Mouse (Mus musculus) retina, postnatal 1 day (tissue): ENCODE measurements around the gene Enox1.

ENCODE experiments used
- DNase-seq: peaks from one replicate; pipeline ENCODE4 v3.0.0-alpha.2; 2012

Gene Enox1

GRCm38 (mm10) chr14:77580106-77580936, 423.8 kb downstream of the Enox1 start:
- DNase-seq: no peak

- no peak for DNase-seq
Measured at GRCm38 (mm10) chr14:77580937-77581270, 424.3 kb downstream of the Enox1 start.

DNA sequence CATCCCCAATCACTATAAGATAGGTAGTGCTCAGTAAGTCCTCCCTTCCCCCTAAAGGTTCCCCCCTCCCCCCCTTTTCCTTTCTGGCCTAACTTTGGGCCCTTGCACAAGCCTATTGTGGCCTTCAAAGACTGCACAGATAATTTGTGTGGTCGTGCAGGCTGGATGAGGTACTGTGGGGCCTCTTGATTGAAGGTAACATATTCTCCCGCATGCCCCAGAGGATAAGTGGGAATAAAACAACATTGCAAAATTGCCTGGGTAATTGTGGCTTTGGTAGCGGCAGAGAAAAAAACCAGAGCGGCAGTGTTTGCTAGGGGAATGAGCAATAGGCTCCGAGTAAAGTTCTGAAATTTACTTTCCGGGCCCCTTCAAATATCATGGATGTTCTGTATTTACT, 425.1 kb downstream of the Enox1 start:
- DNase-seq: no peak

- no peak for DNase-seq
Measured at GRCm38 (mm10) chr14:77584426-77584825, 427.9 kb downstream of the Enox1 start.

DNA sequence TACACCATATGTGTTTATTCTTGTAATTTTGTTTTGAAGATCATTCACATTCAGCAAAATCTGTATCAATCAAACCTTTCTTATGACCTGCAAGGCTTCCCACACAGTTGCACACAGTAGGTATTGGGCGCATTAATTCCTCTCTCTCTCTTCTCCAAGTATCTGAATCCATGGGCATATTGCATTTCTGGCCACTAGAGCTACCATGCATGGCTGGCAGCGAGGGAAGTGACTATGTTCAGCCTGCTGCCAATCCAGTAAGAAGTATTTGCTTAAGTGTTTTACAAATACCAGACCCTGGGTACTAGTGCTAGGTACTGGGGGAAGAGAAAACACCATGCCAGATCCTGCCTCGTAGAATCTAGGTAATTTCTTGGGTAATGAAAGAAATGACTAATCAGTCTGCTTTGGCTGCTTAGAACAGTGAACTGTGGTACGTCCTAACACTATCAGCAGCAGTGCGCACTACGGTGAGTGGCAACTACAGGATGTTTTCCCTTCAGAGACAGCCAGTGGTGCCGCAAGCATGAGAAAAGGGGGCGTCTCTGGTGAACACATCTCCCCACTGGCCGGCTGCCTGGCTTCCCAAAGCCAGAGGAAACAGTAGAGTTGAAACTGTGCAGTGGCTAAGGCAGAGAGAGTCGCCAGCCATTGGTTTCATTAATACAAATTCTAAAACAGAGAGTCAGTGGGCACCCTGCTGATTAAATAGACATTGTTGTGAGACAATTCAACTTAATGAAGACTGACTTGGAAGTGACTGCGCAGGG, 428.7 kb downstream of the Enox1 start:
- DNase-seq: no peak

DNA sequence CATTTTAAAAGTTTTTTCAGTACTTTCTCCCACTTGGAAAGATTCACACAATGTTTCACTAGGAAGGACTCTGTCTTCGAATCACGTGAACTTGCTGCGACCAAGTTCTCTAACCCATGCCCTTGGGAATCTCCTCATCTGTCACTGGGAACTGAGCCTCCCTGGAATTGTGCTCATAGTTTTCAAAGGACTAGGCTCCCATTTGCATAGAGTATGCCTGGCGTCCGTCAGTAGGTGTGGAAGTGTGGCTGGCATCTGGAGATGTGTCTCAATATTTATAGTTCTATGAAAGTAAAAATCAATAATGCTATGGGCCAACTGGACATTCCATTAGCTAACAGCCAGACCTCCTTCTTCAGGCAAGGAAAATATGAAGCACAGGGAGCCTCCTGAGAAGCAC, 429.5 kb downstream of the Enox1 start:
- DNase-seq: no peak

DNA sequence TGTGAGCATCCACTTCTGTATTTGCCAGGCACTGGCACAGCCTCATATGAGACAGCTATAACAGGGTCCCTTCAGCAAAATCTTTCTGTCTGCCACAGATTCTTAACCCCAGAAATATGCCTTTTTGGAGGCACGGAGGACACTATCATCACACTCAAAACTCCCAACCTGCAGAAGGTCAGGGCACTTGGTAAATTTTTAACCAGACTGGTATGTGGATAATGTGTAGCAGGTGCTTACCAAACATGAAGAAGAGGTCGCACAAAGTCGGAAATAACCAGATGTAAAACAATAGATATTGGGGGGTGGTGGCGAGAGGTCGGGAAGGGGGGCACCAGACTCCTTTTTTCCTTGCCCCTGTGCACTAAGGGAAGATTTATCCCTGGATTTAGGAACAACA, 430.6 kb downstream of the Enox1 start:
- DNase-seq: no peak

DNA sequence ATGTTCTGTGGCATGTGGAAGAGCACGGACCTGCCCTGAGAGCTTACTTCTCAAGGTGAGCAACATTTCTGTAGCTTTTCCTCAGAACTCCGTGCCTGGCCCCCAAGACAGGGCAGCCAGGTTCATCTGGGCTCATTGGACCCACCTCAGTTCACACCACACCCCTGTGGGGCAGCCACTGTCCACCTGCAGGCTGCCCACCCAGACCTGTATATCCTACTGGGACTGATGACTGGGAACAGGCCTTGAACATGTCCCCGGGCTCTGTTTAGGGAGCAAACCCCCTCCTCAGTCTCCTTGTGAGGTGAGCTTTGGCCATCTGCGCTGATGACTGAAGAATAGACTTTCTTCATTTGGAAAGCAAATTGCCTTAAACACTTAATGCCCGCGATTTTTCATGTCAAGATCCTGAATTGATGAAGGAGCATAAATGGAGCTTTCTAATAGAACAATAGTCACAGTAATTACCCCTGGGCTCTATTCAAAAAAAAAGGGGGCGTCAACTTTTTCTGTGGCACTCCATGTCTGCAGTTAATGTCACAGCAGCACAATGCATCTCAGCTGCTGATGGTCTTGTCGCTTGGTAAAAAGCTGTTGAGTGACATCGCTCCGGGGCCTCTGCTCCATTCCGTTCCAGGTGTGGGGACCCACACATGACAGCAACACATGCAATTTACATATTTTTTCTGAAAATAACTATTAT, 436.7 kb downstream of the Enox1 start:
- DNase-seq: no peak

DNA sequence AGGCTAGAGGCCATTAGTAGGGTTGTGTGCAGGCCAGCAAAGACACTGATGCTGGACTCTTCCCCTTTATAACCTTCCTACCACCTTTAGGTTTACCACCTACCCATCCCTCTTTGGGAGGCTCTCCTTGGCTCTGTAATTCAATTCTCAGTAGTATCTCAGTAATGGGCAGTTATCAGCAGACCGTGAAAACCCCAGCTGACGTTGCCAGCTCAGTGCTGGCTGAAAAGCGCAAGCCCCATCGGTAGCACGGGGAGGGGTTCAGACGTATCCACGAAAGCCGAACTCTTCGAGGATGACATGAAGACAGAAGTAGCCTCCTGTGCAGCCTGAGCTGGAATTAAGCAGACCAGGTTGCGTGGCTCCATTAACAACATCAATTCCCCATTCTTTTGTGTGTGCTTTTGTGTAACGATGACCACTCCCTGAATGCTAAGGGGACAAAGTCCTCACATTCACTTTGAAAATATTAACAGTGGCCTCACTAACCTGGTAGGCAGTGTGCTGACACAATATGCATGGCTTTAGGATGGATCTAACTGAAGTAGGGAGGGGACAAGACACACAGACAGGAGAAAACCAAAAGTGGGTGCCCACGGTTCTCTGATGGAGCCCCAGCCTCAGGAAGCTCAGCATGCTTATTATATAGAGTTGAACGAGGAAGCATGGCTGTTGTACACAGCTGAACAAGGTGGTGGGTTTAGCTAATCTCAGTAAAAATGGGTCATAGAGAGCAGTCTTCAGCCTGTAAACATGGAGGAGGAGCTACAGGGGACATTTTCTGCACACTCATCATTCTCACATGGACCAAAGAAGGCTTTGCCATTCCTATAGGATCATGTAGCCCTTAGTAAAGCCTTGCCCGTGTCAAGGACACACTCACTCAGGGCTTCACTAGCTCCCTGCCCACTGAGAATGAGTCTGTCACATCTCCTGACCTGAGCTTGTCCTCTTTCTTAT, 439.9 kb downstream of the Enox1 start:
- no peak for DNase-seq

GRCm38 (mm10) chr14:77599016-77599704, 442.6 kb downstream of the Enox1 start:
- peak; percentile 81 for DNase-seq

GRCm38 (mm10) chr14:77600773-77601172, 444.2 kb downstream of the Enox1 start:
- no peak for DNase-seq

DNA sequence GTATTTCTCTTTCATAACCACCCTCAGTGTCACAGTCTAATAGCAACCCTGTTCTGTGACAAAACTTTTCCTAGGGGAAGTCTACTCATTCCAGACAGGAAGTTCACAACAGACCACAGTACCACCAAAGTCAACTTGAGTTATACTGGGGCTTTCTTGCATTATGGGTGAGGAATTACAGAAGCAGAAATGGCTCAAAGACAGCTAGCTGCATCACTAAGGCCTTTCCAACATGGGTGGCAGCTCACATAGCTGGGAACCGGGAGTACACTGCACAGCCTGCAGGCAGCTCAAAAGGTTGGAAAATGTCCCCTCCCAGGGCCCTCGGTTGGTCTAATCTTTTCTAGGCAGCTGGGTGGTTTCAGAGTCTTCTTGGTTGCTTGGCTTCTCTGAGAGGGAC, 444.9 kb downstream of the Enox1 start:
- no peak for DNase-seq

GRCm38 (mm10) chr14:77608182-77608839, 451.7 kb downstream of the Enox1 start:
- no peak for DNase-seq

GRCm38 (mm10) chr14:77615201-77615600, 458.6 kb downstream of the Enox1 start:
- DNase-seq: no peak

DNA sequence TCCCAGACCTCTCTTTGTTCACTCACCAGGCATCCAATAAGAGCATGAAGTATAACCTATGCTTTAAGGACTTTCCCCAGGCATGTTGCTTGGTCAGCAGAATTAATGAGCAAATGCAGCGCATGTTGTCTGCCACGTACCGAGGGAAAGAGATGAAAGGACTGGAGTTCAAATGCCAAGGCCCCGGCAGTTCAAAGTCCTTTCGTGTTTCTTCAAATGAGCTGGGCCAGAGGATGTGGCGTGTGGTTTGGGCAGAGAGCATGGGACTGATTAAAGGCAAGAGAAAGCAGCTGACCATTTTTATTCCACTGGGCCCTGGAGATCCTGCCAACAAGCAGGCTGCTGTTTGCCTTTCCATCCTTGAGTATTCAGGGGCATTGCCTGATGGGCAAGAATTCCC, 460.7 kb downstream of the Enox1 start:
- DNase-seq: no peak

DNA sequence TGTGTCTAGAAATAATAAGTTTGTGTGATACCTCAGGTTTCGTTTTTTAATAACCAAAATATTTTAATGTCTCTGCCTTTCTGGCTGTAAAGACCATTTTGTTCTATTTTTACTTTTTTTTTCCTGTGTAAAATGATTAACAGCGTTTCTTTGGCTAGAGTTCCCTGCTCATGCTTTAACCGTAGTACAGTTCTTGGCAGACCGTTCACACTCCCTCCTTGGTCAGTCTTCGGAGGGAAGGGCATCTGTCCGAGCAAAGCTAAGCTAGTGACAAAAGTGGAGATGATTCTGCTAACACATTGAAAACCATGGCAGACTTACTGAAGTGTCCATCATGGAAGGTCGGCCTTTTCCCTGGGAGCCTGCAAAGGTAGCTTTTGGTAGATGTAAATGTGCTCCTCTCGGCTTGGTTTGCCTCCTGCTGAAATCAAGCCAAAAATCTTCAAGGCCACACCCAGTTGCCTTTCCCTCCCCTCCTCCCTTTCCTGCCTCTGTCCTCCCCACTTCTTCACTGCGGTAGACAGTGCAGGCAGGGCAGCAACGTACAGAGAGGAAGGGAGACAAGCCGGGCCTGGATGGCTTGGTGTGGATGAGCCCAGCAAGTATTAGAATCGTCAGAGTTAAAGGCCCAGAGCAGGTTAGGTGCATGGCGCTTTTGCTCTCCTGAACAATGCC, 461.7 kb downstream of the Enox1 start:
- DNase-seq: no peak

DNA sequence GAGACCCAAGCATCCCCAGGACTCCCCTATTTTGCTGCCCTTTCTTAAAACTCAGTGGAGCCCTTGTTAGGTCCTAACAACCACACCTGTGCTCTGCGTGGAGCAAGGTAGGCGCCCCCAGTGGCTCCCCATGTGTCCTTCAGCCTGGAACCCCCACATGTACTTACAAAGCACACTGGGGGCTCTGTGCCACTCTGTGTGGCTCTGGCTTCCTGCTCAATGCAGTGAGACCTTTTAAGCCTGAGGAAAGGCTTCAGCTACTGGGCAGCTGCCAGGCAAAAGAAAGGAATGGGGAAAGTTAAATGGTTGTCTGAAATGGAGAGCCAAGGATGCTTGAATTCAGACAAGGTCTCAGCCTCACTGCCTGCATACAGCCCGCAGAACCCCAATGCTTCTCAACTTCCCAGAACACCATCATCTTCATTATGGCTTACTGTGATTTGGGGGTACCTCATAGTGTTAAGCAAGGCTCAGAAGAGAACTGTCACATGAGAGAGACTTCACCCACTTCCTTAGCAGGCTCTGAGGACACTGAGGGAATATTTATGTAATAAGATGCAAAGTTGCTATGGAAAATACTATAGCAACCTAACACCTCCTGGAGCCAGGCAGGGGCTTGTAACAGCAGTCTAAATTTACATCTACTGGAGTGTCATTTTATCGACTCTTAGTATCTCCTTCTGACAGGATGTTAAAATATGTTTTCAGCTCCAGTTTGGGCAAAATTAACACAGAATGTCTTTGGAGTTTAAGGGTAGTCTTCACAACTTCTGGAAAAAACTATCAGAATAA, 465.1 kb downstream of the Enox1 start:
- no peak for DNase-seq

DNA sequence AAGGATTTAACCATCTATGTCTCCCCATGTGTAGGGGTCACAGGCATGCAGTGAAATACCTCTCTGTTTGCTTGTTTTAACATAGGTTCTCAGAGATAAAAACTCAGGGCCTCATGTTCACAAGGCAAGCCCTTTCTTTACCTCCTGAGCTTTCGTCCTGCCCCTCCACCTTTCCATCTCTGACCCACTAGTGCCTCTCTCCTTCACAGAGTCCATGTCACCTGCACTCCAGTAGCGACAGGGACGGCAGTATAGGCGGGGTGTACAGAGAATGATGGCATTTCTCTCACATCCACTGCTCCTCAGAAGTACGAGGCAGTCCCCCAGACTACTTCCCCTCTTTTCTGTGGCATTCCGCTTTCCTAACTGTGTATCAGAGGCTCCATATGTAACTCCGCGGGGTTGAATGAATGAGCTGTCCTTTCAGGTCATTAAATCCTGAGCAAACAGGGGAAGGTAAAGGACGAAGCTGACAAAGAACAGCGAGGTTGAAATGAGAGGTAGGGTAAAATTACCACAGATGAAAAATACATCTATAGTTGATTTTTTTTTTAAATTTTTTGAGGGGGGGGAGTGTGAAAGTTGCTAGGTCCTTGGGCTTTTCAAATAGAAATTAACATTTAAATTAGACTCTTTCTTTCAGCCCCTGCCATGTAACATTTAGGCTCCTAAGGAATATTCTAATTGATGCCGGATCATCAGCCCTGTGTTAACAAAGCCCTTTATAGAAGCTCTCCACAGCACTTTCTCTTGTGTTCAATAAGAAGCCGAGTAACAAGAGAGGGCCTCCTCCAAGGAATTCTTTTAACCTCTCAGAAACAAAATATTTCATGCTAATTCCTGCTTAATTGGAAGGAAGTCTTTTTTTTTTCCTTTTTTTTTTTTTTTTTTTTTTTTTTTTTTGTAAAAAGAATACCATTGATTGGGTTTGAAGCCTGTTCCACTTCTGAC, 470.3 kb downstream of the Enox1 start:
- DNase-seq: peak; percentile 26
